Mouse (Mus musculus) macrophage (primary cell): ENCODE measurements around the gene Pld3. TPM values are rescaled to one million over a fixed set of nuclear protein-coding genes. Genes with fewer than 3 reads are reported as not detected.
A peak's percentile ranks its signal among the peaks of the same experiment; 100 is the strongest.

Experiments used
- H3K27ac ChIP-seq: fragments of 350-480 bp; formaldehyde crosslinking; 2 replicates; pipeline ENCODE4 v1.9.0; 2021
- H3K36me3 ChIP-seq: fragments of 350-480 bp; formaldehyde crosslinking; 2 replicates; pipeline ENCODE4 v1.9.0; 2021; ENCODE audit errors: inconsistent target
- H3K4me3 ChIP-seq: fragments of 350-480 bp; formaldehyde crosslinking; 2 replicates; pipeline ENCODE4 v1.9.0; 2021; ENCODE audit errors: inconsistent target
- H3K79me2 ChIP-seq: fragments of 350-480 bp; formaldehyde crosslinking; 2 replicates; pipeline ENCODE4 v1.9.0; 2021; ENCODE audit errors: inconsistent target
- WGBS: methylation state at CpG from one replicate; pipeline ENCODE4 v1.1.7; 2026; ENCODE audit warnings: inconsistent platforms; ENCODE audit not compliant: missing documents; 5-methylcytosine and 5-hydroxymethylcytosine counted together
- polyA plus RNA-seq: library from polyadenylated mRNA; stranded (reverse); fragments of 250-400 nt; gene quantifications from 3 replicates; pipeline ENCODE4 v1.2.4, GENCODE M21; 2018; ENCODE audit warnings: inconsistent platforms

Gene Pld3
- polyA plus RNA-seq, 1 experiment from 2014 or later, result 2,092 TPM

DNA sequence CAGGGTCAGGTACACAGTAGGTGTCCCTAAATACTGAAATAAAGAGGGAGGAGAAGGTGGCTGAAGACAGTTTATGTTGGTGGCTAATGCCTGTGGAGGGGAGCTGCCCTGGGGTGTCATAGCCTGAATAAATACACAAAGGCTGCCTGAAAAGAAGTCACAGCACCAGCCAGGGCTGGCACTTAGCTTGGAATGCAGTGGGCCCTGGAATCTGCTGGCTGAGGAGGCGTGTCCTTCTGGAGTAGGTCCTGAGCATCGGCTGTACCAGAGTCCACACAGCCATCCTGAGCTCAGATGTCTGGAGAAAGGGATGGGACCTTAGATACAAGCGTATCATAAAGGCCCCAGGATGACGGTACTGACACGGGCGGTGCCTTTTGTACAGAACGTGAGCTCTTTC lies 61.2 kb downstream of the Pld3 start:
- Histone ChIP-seq H3K79me2 (peaks cover 30% of the 10 kb centered on the region), H3K36me3 (peaks cover 7% of the 10 kb centered on the region; the same call in 1 of the 2 replicates), H3K4me3 (no peak overlapping the region), H3K27ac (peak overlapping the region; percentile 88; the same call in 1 of the 2 replicates)
- 96% methylated on average over 7 of the region's 7 CpGs for WGBS

DNA sequence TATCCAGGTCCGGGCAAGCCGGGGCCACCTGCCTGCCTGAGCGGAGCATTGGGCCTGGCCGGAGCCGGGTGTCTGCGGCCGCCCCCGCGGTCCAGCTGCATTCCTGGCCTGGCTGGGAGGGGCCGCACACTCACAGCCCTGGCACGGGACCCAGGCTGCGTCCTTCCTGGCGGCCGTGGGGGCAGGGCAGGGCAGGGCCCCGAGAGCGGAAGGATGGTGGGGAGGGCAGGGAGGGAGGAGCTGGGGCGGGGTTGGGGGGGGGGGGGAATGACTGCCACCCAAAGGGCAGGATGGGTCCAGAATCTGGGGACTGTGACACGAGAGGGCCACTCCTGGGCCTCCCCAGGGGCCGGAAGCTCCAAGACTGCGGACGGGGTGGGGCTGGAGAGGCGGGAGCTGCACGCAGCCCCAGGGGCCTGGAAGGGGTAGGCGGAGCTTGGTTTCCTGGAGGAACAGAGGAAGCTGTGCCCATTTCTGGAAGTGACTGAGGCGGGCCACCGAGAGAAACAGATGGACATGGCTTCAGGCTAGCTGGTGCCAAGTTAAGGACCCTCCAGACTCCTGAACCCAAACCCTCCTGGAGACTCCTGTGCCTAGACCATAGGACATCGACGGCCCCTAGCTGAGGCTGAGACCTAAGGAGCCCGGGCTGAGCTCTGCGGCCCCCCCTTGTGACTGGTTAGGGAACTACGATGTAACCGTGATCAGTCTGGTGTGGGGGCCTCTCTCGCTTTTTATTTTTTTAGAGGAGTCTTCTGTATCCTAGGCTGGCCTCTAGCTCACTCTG lies 62.3 kb downstream of the Pld3 start:
- H3K4me3 ChIP-seq, result peak overlapping the region; percentile 37
- H3K79me2 ChIP-seq, result peaks cover 31% of the 10 kb centered on the region
- WGBS, result under 1% methylated on average over 32 of the region's 33 CpGs
- H3K36me3 ChIP-seq, result peaks cover 7% of the 10 kb centered on the region; the same call in 1 of the 2 replicates
- peak overlapping the region; percentile 88 for H3K27ac ChIP-seq

DNA sequence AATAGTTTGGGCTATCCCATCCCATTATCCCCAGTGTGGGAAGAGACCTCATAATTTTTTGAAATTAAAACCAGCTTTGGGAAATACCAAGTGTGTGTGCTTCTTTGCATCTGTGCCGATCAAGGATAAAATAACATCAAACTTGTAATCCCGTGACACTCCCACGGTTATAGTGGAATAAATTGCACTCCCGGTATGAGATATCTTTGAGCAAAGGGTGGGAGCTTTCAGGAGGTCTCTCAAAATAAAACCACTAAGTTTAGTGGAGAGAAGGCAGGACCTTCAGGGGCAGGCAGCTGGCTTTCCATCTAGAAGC lies 62.8 kb downstream of the Pld3 start:
- peak overlapping the region; percentile 79 for H3K27ac ChIP-seq
- peak overlapping the region; percentile 14; the same call in 1 of the 2 replicates for H3K4me3 ChIP-seq
- H3K79me2 ChIP-seq, result peaks cover 37% of the 10 kb centered on the region
- peaks cover 7% of the 10 kb centered on the region; the same call in 1 of the 2 replicates for H3K36me3 ChIP-seq
- WGBS, result 24% methylated on average over 4 of the region's 4 CpGs

DNA sequence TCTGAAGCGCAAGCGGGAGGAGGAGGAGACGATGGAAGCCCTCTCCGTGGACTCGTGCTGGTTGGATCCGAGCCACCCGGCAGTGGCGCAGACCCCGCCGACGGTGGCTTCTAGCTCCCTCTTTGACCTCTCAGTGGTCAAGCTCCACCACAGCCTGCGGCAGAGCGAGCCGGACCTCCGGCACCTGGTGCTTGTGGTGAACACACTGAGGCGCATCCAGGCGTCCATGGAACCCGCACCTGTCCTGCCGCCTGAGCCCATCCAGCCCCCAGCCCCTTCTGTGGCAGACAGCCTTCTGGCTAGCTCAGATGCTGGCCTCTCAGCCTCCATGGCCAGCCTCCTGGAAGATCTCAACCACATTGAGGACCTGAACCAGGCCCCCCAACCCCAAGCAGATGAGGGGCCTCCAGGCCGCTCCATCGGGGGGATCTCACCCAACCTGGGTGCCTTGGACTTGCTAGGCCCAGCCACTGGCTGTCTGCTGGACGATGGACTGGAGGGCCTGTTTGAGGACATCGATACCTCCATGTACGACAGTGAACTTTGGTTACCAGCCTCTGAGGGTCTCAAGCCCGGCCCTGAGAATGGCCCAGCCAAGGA lies 63.6 kb downstream of the Pld3 start:
- 92% methylated on average over 20 of the region's 25 CpGs for WGBS
- peak overlapping the region; percentile 79; the same call in 1 of the 2 replicates for H3K27ac ChIP-seq

DNA sequence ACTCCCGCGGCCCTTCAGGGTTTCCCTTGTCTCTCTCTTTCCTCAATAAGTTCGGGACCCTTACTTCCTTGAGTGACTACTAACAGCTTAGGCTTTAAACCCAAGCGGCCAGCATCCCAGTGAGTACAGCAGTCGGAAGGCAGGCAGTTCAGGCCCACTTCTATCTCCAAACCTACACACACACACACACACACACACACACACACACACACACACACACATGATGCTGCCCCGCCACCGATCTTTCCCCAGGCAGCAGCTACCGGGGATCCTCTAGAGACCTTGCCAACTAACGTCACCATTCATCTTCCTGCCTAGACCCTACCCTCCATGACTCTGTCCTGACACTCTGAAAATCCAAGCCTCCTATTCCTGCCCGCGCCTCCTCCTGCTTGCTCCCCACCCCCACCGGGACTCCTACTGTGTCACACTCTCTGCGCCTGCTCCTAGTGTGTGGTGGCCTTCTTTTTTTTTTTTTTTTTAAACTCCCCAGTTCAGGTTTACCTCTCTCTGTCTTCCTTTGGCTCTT lies 65.2 kb downstream of the Pld3 start:
- H3K4me3 ChIP-seq, result peak overlapping the region; percentile 80
- 4% methylated on average over 13 of the region's 13 CpGs for WGBS
- H3K27ac ChIP-seq, result peak overlapping the region; percentile 84
- H3K36me3 ChIP-seq, result peaks cover 7% of the 10 kb centered on the region; the same call in 1 of the 2 replicates
- peaks cover 39% of the 10 kb centered on the region for H3K79me2 ChIP-seq

More for the DNA sequence above, 63.6 kb downstream of the Pld3 start:
- Histone ChIP-seq H3K36me3 (peaks cover 7% of the 10 kb centered on the region; the same call in 1 of the 2 replicates), H3K79me2 (peaks cover 39% of the 10 kb centered on the region), H3K4me3 (no peak overlapping the region)

DNA sequence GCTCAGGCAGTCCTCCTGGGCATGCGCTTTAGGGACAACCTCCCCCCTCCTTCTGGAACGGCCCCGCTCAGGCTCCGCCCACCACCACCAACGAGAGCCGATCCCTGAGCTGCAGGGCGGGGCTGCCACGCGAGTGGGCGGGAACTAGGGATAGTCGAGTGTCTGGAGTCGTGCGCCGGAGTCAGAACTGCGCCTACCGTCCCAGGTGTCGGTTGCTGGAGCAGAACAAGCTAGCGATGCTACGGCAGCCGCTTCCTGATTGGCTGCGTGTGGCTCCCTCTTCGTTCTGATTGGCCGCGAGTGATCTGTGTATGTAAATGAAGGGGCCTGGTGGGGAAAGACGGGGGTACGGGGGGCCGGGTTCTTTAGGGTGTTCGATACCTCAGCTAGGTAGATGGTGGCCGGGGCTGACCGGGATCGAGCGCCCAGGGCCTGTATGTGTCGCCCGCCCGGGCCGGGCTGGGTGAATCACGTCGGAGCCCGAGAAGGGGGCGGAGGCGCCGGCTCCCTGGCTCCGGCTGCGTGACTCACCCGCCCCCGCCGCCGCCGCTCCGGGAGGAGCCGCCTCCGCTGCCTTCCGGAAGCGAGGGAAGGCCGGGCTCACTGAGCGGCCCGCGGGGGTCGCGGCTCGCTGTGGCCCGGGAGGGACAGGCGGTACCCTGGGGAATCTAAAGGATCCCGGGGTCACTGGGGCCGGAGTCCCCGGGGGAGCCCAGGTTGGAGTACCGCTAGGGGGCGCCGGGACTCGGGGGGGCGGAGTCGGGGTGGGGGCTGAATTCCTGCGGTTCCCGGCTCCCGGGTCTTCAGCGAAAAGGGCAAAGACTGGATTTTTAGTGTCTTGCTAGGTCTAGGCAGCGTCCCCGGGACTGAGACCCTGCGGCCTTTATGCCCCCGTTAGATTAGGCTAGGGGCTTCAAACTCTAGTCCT lies 66.0 kb downstream of the Pld3 start, which contains the start of gene Sertad1:
Gene Sertad1, plus strand, starts transcription at position 141 of the 928 bp plus-strand sequence.
- Histone ChIP-seq H3K27ac (peak within 1 kb of the TSS; percentile 84), H3K79me2 (peaks cover 39% of the 10 kb centered on the region), H3K36me3 (peaks cover 7% of the 10 kb centered on the region; the same call in 1 of the 2 replicates), H3K4me3 (peak within 1 kb of the TSS; percentile 80)
- WGBS, result under 1% methylated on average over 63 of the region's 80 CpGs

DNA sequence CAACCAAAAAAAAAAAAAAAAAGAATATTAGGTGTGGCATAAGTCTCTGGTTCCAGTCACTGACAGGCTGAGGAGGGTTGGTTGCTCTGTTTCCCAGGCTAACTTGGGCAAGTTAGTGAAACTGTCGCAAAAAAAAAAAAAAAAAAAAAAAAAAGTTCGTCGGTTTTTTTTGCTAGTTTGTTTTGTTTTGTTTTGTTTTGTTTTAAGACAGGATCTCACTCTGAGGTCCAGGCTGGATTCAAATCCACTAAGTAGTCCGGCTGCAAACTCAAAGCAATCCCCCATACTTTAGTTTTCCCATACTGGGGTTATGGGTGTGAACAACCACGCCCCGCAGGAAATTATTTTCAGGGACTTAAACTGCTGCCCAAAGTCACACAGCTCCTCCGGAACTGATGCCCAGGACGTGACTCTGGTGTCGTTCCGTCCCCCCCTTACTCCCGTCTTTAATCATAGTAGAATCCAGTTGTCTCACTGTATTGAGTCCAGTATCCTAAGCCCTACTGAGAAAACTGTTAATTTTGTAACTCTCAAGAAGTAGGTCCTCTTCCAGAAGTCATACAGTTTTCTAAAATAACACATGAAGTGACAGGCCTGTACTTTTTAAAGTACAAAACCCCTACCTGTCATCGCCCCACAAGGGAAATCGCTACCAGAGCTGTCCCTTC lies 66.8 kb downstream of the Pld3 start:
- Histone ChIP-seq H3K4me3 (peak overlapping the region; percentile 47), H3K36me3 (peaks cover 7% of the 10 kb centered on the region; the same call in 1 of the 2 replicates)
- 0% methylated on average over 13 of the region's 13 CpGs for WGBS

GRCm38 (mm10) chr7:27483860-27484259 lies 69.2 kb downstream of the Pld3 start:
- WGBS, result 96% methylated on average over 4 of the region's 4 CpGs
- Histone ChIP-seq H3K4me3 (no peak overlapping the region), H3K79me2 (peaks cover 24% of the 10 kb centered on the region), H3K36me3 (no peaks in the 10 kb centered on the region), H3K27ac (no peak overlapping the region)

More for the DNA sequence above, 66.8 kb downstream of the Pld3 start:
- H3K27ac ChIP-seq, result peak overlapping the region; percentile 80
- peaks cover 39% of the 10 kb centered on the region for H3K79me2 ChIP-seq

Other genes with a start within 250 kb of the Pld3 start
- not detected in 3 replicates for gene Ltbp4, start 215.5 kb downstream of the Pld3 start, polyA plus RNA-seq
- 21.9 to 44.4 TPM (median 32.6 TPM) in 3 replicates for gene Shkbp1, start 197.2 kb downstream of the Pld3 start, polyA plus RNA-seq
- 0.64 to 1.2 TPM in 2 of 3 replicates, not detected in the other for gene Gm20479, start 195.8 kb downstream of the Pld3 start, polyA plus RNA-seq
- 0.04 to 0.22 TPM (median 0.16 TPM) in 3 replicates for gene Sptbn4, start 105.5 kb downstream of the Pld3 start, polyA plus RNA-seq
- gene Blvrb, start 105.2 kb downstream of the Pld3 start, polyA plus RNA-seq, result 251 to 318 TPM (median 262 TPM) in 3 replicates
- gene Sertad3, start 79.5 kb downstream of the Pld3 start, polyA plus RNA-seq, result 9.9 to 24.4 TPM (median 12.1 TPM) in 3 replicates
- 16.5 to 37.7 TPM (median 28.9 TPM) in 3 replicates for gene Sertad1, start 66.3 kb downstream of the Pld3 start, polyA plus RNA-seq
- 0.20 to 0.30 TPM (median 0.22 TPM) in 3 replicates for gene Prx, start 53.9 kb downstream of the Pld3 start, polyA plus RNA-seq
- gene Hipk4, start 30.0 kb downstream of the Pld3 start, polyA plus RNA-seq, result 0.04 TPM in 1 of 3 replicates, not detected in the others
- 71.9 to 183 TPM (median 75.3 TPM) in 3 replicates for gene 2310022A10Rik, start within 50 bp of the Pld3 start, polyA plus RNA-seq
- gene Akt2, start 38.3 kb upstream of the Pld3 start, polyA plus RNA-seq, result 53.1 to 77.4 TPM (median 77.2 TPM) in 3 replicates
- gene Ttc9b, start 100.7 kb upstream of the Pld3 start, polyA plus RNA-seq, result not detected in 3 replicates
- gene Map3k10, start 121.4 kb upstream of the Pld3 start, polyA plus RNA-seq, result 4.3 to 16.5 TPM (median 9.5 TPM) in 3 replicates
- gene Zfp607b, start 136.1 kb upstream of the Pld3 start, polyA plus RNA-seq, result 0.20 to 0.76 TPM (median 0.52 TPM) in 3 replicates
- 3.8 to 3.9 TPM (median 3.8 TPM) in 3 replicates for gene Zfp60, start 178.2 kb upstream of the Pld3 start, polyA plus RNA-seq